Mouse (Mus musculus) megakaryocyte-erythroid progenitor cell, adult 5-6 weeks (primary cell): ENCODE data around the gene Dpy19l2. TPM values are rescaled to one million over a fixed set of nuclear protein-coding genes. Genes with fewer than 3 reads are reported as not detected.
A peak's percentile ranks its signal among the peaks of the same experiment; 100 is the strongest.
"Not testable (repeated sequence)": the region's sequence is repeated elsewhere in the genome, so short reads cannot be mapped to it uniquely, and the experiment has no call there.

Experiments
- ATAC-seq: replicated peaks from 2 replicates; pipeline ENCODE4 v1.8.0; 2016; ENCODE audit warnings: mild to moderate bottlenecking, inconsistent platforms; ENCODE audit not compliant: severe bottlenecking, poor library complexity, low FRiP score, low TSS enrichment
- total RNA-seq, 2 experiments: library from RNA; stranded (forward) in 1 of 2; stranded (reverse) in 1 of 2; fragments of 200-1000, 215-1000 nt in 1 of 2; fragments of >200 nt in 1 of 2; fragmentation: Nextera tagmentation in 1 of 2; gene quantifications; 2 replicates each; pipeline ENCODE4 v1.2.3; 2014 to 2017

Dpy19l2 gene
- total RNA-seq (2014; fragmentation: Nextera tagmentation) (not detected in 2 replicates), total RNA-seq (2017) (not detected in 2 replicates)

- ATAC-seq = no peak
Observed at GRCm38 (mm10) chr9:24695700-24696404, at the start of gene Dpy19l2. TSS of gene Dpy19l2 (minus strand) at chr9:24696293.

GRCm38 (mm10) chr9:24744958-24745357 is 48.9 kb upstream of the Dpy19l2 start:
- ATAC-seq = peak; percentile 80

GRCm38 (mm10) chr9:24701246-24701645 is 5.2 kb upstream of the Dpy19l2 start:
- ATAC-seq = no peak

GRCm38 (mm10) chr9:24696405-24696778 is 299 bp upstream of the Dpy19l2 start:
- ATAC-seq = no peak

GRCm38 (mm10) chr9:24637341-24637740 is 58.8 kb downstream of the Dpy19l2 start:
- not testable (repeated sequence) for ATAC-seq

- ATAC-seq = no peak
Observed at GRCm38 (mm10) chr9:24624896-24625295, 71.2 kb downstream of the Dpy19l2 start, which contains the start of gene Cypt4. TSS of gene Cypt4 (plus strand) at chr9:24625196.

GRCm38 (mm10) chr9:24538159-24538558 is 157.9 kb downstream of the Dpy19l2 start:
- no peak for ATAC-seq

- ATAC-seq = peak; percentile 94
Observed at GRCm38 (mm10) chr9:24516575-24517139, 179.4 kb downstream of the Dpy19l2 start.

- no peak for ATAC-seq
Observed at GRCm38 (mm10) chr9:24514078-24514469, 182.0 kb downstream of the Dpy19l2 start.

- ATAC-seq = no peak
Observed at GRCm38 (mm10) chr9:24513290-24514077, 182.6 kb downstream of the Dpy19l2 start.

GRCm38 (mm10) chr9:24512121-24512539 is 184.0 kb downstream of the Dpy19l2 start:
- ATAC-seq = no peak

GRCm38 (mm10) chr9:24511371-24512120 is 184.5 kb downstream of the Dpy19l2 start:
- ATAC-seq = no peak

- ATAC-seq = no peak
Observed at GRCm38 (mm10) chr9:24508880-24509279, 187.2 kb downstream of the Dpy19l2 start.

Other genes with a start within 250 kb of the Dpy19l2 start
- gene Dpy19l1, start 193.2 kb downstream of the Dpy19l2 start, total RNA-seq (2014; fragmentation: Nextera tagmentation) = 61.1 and 75.0 TPM in 2 replicates
- gene Dpy19l1, start 193.2 kb downstream of the Dpy19l2 start, total RNA-seq (2017) = 98.1 and 106 TPM in 2 replicates
- gene Cypt4, start 71.1 kb downstream of the Dpy19l2 start, total RNA-seq (2014; fragmentation: Nextera tagmentation) = not detected in 2 replicates
- not detected in 2 replicates for gene Cypt4, start 71.1 kb downstream of the Dpy19l2 start, total RNA-seq (2017)
- not detected in 2 replicates for gene Tbx20, start 78.0 kb upstream of the Dpy19l2 start, total RNA-seq (2014; fragmentation: Nextera tagmentation)
- gene Tbx20, start 78.0 kb upstream of the Dpy19l2 start, total RNA-seq (2017) = not detected in 2 replicates